Mouse (Mus musculus) liver, postnatal 0 days (tissue): ENCODE measurements around the gene Ppil4. TPM values are rescaled to one million over a fixed set of nuclear protein-coding genes. Genes with fewer than 3 reads are reported as not detected.
A peak's percentile ranks its signal among the peaks of the same experiment; 100 is the strongest.

Source experiments
- ATAC-seq: fragments of 200-750 bp; cut with Nextera tagmentation; 2 replicates; pipeline ENCODE4 v1.8.0; 2017; ENCODE audit warnings: mild to moderate bottlenecking, moderate library complexity
- DNase-seq: peaks from one replicate; pipeline ENCODE4 v3.0.0-alpha.2; 2016
- H3K27ac ChIP-seq: fragments of 300-500 bp; sonication (generic); 2 replicates; pipeline ENCODE4 v1.5.1; 2014; ENCODE audit warnings: antibody characterized with exemption, moderate library complexity, mild to moderate bottlenecking, low read depth
- H3K27me3 ChIP-seq: fragments of 300-500 bp; sonication (generic); 2 replicates; pipeline ENCODE4 v1.6.1; 2014; ENCODE audit warnings: low read length, control low read depth, mixed read lengths; ENCODE audit not compliant: insufficient read depth
- H3K36me3 ChIP-seq: fragments of 300-500 bp; sonication (generic); replicated peaks from 2 replicates; pipeline ENCODE4 v1.6.1; 2014; ENCODE audit warnings: mild to moderate bottlenecking, control low read depth, low read length, moderate library complexity, mixed read lengths; ENCODE audit not compliant: insufficient read depth
- H3K4me1 ChIP-seq: fragments of 300-500 bp; sonication (generic); 2 replicates; pipeline ENCODE4 v1.6.1; 2014; ENCODE audit warnings: antibody characterized with exemption, mild to moderate bottlenecking, control low read depth; ENCODE audit not compliant: insufficient read depth
- H3K4me2 ChIP-seq: fragments of 300-500 bp; sonication (generic); 2 replicates; pipeline ENCODE4 v1.6.1; 2014; ENCODE audit warnings: low read depth, mild to moderate bottlenecking, low read length, moderate library complexity, mixed read lengths
- H3K4me3 ChIP-seq: fragments of 300-500 bp; sonication (generic); 2 replicates; pipeline ENCODE4 v1.5.1; 2014; ENCODE audit warnings: low read depth, low read length
- H3K9ac ChIP-seq: fragments of 300-500 bp; sonication (generic); replicated peaks from 2 replicates; pipeline ENCODE4 v1.6.1; 2014; ENCODE audit warnings: mild to moderate bottlenecking, moderate library complexity
- H3K9me3 ChIP-seq: fragments of 300-500 bp; sonication (generic); 2 replicates; pipeline ENCODE4 v1.6.1; 2016; ENCODE audit warnings: mild to moderate bottlenecking, control low read depth, low read length, mixed read lengths
- CTCF ChIP-seq: sonication (generic); IDR thresholded peaks from 2 replicates; pipeline ENCODE4 v1.5.1; 2016; ENCODE audit warnings: antibody characterized with exemption, low read depth
- EP300 ChIP-seq: IDR thresholded peaks from 2 replicates; pipeline ENCODE4 v1.6.1; 2016; ENCODE audit warnings: antibody characterized with exemption, low read depth, mild to moderate bottlenecking
- WGBS: fragments of 180-500 bp; shearing (Covaris S2); extraction: QIAGEN DNeasy Blood & Tissue Kit; methylation state at CpG from one replicate; pipeline ENCODE4 v1.1.7; 2014; ENCODE audit not compliant: insufficient replicate concordance; 5-methylcytosine and 5-hydroxymethylcytosine counted together
- polyA plus RNA-seq: library from polyadenylated mRNA; unstranded; fragments of >200 nt; fragmentation: Nextera tagmentation; extraction: Ambion mirVana; gene quantifications from 2 replicates; pipeline ENCODE4 v1.2.1, GENCODE M21; 2015

Gene Ppil4
- polyA plus RNA-seq, 1 experiment from 2014 or later: 14.2 TPM

DNA sequence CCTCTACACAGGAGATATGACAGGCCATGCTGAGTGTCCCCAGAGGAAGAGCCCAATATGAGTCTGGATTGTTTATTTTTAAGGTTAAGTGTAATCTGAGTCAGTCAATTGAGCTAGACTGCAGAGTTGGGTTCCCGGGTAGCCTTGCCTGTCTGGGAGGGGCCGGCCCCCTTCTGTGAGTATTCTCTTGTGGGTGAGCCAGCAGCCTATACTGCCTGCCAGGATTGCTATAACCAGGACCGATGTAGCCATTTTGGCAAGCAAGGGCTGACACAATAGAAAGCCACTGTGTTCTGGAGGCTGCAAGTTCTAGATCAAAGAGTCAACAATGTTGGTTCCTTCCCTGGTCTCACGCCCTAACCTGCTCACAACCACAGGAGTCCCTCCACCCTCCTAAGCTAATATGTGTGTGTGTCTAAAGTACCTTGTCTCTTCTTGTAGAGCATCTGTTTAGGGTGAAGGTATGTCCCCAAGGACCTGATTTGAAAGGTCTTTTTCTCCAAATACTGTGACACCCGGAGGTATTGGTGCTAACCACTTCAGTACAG lies 46.3 kb downstream of the Ppil4 start:
- no peaks in the 10 kb centered on the region for H3K27me3 ChIP-seq
- ATAC-seq (no peak), DNase-seq (no peak)
- no peak overlapping the region for H3K4me3 ChIP-seq
- TF ChIP-seq CTCF: no peak
- TF ChIP-seq EP300: no peak
- 0 out of 2 replicates have a peak, but pooled peaks cover 2% of the 10 kb centered on the region for H3K36me3 ChIP-seq
- peaks cover 32% of the 10 kb centered on the region for H3K4me1 ChIP-seq
- no peaks in the 10 kb centered on the region for H3K9me3 ChIP-seq
- no peak overlapping the region for H3K4me2 ChIP-seq
- no peak overlapping the region for H3K27ac ChIP-seq
- no peak overlapping the region for H3K9ac ChIP-seq
- WGBS: 71% methylated on average over 5 of the region's 5 CpGs

DNA sequence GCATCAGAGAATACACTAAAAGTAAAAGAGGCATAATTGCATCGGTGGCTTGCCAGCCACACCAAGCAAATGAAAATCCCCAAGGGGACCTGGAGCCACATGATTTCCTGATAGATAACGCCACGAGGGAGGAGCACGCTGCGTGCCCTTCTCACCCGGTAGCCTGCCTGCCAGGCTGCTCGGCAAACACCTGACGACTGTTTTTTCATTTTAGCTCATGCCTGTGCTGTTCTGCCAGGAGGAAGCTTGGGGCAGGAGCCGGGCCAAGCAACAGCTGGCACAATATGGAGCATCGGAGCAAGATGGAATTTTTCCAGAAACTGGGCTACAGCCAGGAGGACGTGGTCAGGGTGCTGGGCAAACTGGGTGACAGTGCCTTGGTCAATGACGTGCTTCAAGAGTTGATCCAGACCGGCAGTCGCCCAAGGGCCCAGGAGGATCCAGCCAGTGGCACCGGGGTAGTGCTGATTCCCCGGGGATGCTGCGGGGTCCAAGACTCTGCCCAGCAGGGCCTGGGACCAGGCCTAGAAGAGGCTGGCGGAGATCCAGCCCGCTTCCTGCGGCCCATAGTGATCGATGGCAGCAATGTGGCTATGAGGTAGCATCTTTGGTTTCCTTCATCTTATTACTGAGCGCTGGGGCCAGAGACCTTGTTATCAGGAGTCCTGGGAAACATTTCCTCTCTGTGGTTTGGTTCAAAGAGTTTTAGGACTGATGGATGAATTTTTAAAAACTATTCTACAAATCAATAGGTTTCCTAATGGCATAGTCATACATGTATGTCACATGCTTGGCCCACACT lies 47.1 kb downstream of the Ppil4 start:
- Histone ChIP-seq H3K4me3 (no peak overlapping the region), H3K4me2 (no peak overlapping the region), H3K27me3 (no peaks in the 10 kb centered on the region), H3K9me3 (no peaks in the 10 kb centered on the region), H3K9ac (no peak overlapping the region), H3K27ac (no peak overlapping the region), H3K36me3 (0 out of 2 replicates have a peak, but pooled peaks cover 2% of the 10 kb centered on the region), H3K4me1 (peaks cover 29% of the 10 kb centered on the region)
- no peak for DNase-seq
- 64% methylated on average over 22 of the region's 22 CpGs for WGBS
- ATAC-seq: no peak
- TF ChIP-seq CTCF (no peak), EP300 (no peak)

DNA sequence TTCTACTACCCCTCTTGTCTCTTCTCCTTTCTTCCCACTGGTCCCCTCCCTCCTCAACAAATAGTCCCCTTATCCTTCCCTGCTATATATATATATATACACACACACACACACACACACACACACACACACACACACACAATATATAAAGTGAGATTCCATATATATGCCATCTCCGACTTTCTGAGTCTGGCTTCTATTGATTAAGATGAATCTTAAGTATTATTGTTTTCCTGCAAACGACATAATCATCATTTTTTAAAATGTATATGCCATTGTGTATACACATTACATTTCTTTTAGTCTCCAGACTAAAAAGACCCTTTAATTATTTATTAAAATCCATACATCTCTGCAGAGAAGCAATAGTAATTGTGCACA lies 47.7 kb downstream of the Ppil4 start:
- H3K36me3 ChIP-seq: 0 out of 2 replicates have a peak, but pooled peaks cover 2% of the 10 kb centered on the region
- H3K27ac ChIP-seq: no peak overlapping the region
- H3K27me3 ChIP-seq: no peaks in the 10 kb centered on the region
- no peaks in the 10 kb centered on the region for H3K9me3 ChIP-seq
- no peak for TF ChIP-seq EP300
- TF ChIP-seq CTCF: no peak
- no peak overlapping the region for H3K4me2 ChIP-seq
- ATAC-seq (no peak), DNase-seq (no peak)
- 70% methylated on average over 2 of the region's 2 CpGs for WGBS
- H3K9ac ChIP-seq: no peak overlapping the region
- no peak overlapping the region for H3K4me3 ChIP-seq
- peaks cover 28% of the 10 kb centered on the region for H3K4me1 ChIP-seq

DNA sequence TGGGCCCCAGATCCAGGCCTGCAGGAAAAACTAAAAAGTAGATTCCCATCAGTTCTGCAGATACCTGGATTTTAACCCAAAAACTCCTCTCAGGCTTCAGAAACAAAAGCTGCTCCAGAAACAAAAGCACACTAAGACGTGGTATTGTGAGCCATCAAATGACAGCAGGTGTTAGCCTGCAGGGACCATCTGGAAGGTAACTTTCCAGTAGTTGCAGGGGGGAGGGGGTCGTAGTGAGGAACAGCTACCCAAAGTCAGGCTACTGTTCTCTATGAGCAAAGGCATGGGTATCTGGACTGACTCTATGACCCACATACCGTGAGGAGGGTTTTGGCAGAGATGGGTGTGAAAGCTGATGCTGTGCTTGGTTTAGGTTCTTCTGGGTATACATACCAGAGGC lies 48.1 kb downstream of the Ppil4 start:
- Histone ChIP-seq H3K4me2 (no peak overlapping the region), H3K27ac (peak overlapping the region; percentile 67; the same call in 1 of the 2 replicates), H3K4me1 (peaks cover 24% of the 10 kb centered on the region), H3K4me3 (no peak overlapping the region), H3K9me3 (no peaks in the 10 kb centered on the region), H3K9ac (no peak overlapping the region), H3K36me3 (0 out of 2 replicates have a peak, but pooled peaks cover 2% of the 10 kb centered on the region), H3K27me3 (no peaks in the 10 kb centered on the region)
- DNase-seq (no peak), ATAC-seq (no peak)
- 75% methylated on average over 3 of the region's 3 CpGs for WGBS
- no peak for TF ChIP-seq CTCF
- no peak for TF ChIP-seq EP300

DNA sequence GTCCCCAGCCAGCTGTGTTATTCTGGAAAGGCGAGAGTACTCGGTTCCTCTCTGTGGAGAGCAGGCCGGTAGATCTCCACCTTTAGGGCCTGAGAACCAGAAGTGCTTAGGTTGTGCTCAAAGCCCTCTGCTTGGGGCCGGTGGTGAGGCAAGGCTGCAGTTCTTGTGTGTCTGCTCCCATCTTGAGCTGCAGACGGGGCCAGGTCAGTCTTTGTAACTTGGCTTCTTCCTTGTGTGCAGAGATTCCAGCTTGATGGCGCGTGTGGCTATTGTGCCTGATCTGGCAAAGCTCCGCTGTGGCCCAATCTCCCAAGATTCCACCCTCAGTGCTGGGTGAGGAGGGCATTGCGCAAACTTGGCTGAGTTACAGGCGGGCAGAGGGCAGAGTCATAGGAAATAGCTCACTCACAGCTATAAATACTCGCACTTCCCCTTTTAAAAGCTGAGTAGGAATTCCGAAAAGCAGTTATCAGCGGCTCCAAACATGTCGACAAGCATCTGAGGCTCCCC lies 48.9 kb downstream of the Ppil4 start:
- Histone ChIP-seq H3K36me3 (0 out of 2 replicates have a peak, but pooled peaks cover 2% of the 10 kb centered on the region), H3K4me2 (peak overlapping the region; percentile 18), H3K9ac (no peak overlapping the region), H3K4me3 (0 out of 2 replicates have a peak overlapping the region, but pooled peaks have one; percentile 6), H3K27me3 (no peaks in the 10 kb centered on the region), H3K27ac (peak overlapping the region; percentile 67), H3K9me3 (no peaks in the 10 kb centered on the region), H3K4me1 (peaks cover 29% of the 10 kb centered on the region)
- peak; percentile 44; the same call in 1 of the 2 replicates for TF ChIP-seq EP300
- TF ChIP-seq CTCF: no peak
- ATAC-seq (peak; percentile 84), DNase-seq (peak; percentile 83)
- 10% methylated on average over 14 of the region's 14 CpGs for WGBS

DNA sequence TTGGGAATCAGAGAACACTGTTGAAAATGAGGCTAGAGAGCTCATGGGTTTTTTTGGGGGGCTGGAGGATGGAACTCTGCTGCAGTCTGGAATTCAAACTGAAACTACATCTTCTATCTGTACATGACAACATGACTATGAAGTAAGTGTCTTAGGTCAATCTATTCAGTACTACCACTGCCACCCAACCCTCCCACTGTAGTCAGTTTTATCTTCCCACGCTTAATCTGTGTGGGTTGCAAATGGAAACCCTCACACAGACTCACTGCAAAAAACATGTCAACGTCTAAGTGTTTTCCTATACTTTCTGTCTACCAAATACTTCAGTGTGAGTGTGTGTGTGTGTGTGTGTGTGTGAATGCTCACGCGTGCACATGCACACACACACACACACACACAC lies 50.5 kb downstream of the Ppil4 start:
- H3K27me3 ChIP-seq: no peaks in the 10 kb centered on the region
- ATAC-seq (no peak), DNase-seq (no peak)
- H3K4me2 ChIP-seq: no peak overlapping the region
- H3K4me3 ChIP-seq: no peak overlapping the region
- no peak overlapping the region for H3K27ac ChIP-seq
- no peaks in the 10 kb centered on the region for H3K9me3 ChIP-seq
- WGBS: 67% methylated on average over 4 of the region's 4 CpGs
- H3K4me1 ChIP-seq: peaks cover 33% of the 10 kb centered on the region
- H3K36me3 ChIP-seq: 0 out of 2 replicates have a peak, but pooled peaks cover 2% of the 10 kb centered on the region
- TF ChIP-seq CTCF: no peak
- TF ChIP-seq EP300: no peak
- H3K9ac ChIP-seq: no peak overlapping the region
